Mouse (Mus musculus): ENCODE measurements at regions not wholly inside any gene's neighbourhood (a gene's known extent, or its start where the extent isn't known, plus 50 kb on each side); places are given as distances from the start of the nearest gene placed in this dataset.
A peak's percentile ranks its signal among the peaks of the same experiment; 100 is the strongest.

- Histone ChIP-seq H3K4me2 (no peak overlapping the region), H3K9me3 (no peaks in the 10 kb centered on the region), H3K36me3 (replicated peaks) (no peaks in the 10 kb centered on the region), H3K27ac (no peak overlapping the region), H3K4me3 (no peak overlapping the region), H3K27me3 (replicated peaks) (no peaks in the 10 kb centered on the region), H3K9ac (no peak overlapping the region), H3K4me1 (no peaks in the 10 kb centered on the region)
- ATAC-seq (replicated peaks): no peak
- 65% methylated on average over 5 of the region's 5 CpGs for WGBS
Observed at GRCm38 (mm10) chr3:22948168-22948768, 871.8 kb downstream of the Tbl1xr1 start.

DNA sequence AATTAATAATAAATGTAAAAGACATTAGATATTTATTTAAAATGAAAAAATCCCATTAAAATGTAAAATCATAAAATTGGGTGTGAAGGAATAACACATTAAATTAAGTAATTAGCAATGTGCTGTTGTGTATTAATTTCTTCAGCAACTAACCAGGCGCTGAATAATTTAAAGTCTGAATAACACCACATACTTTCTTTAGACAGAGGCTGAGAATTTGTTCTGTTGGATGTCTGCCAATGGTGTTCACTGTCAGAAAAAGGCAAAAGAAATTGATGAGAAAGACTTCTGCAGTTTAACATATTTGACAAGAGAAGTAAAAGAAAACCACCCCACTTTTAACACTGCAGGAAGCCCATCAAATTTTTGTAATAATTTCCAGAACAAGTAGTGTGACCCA lies 881.0 kb downstream of the Tbl1xr1 start:
- H3K27me3 ChIP-seq (replicated peaks): no peaks in the 10 kb centered on the region
- no peaks in the 10 kb centered on the region for H3K36me3 ChIP-seq (replicated peaks)
- no peak for ATAC-seq (replicated peaks)
- no peaks in the 10 kb centered on the region for H3K9me3 ChIP-seq
- 65% methylated on average over 1 of the region's 1 CpGs for WGBS
- no peak overlapping the region for H3K4me3 ChIP-seq
- H3K4me2 ChIP-seq: no peak overlapping the region
- no peak overlapping the region for H3K9ac ChIP-seq
- no peaks in the 10 kb centered on the region for H3K4me1 ChIP-seq
- H3K27ac ChIP-seq: no peak overlapping the region

GRCm38 (mm10) chr3:22972681-22973080 lies 896.2 kb downstream of the Tbl1xr1 start:
- no peak for ATAC-seq (replicated peaks)
- Histone ChIP-seq H3K9me3 (no peaks in the 10 kb centered on the region), H3K9ac (no peak overlapping the region), H3K4me1 (no peaks in the 10 kb centered on the region), H3K27ac (no peak overlapping the region), H3K4me2 (no peak overlapping the region), H3K36me3 (replicated peaks) (no peaks in the 10 kb centered on the region), H3K27me3 (replicated peaks) (no peaks in the 10 kb centered on the region), H3K4me3 (no peak overlapping the region)
- WGBS: 100% methylated on average over 1 of the region's 1 CpGs

- ATAC-seq (replicated peaks): no peak
- H3K4me1 ChIP-seq: no peaks in the 10 kb centered on the region
- H3K4me2 ChIP-seq: no peak overlapping the region
- H3K27me3 ChIP-seq (replicated peaks): no peaks in the 10 kb centered on the region
- 86% methylated on average over 1 of the region's 1 CpGs for WGBS
- no peak overlapping the region for H3K27ac ChIP-seq
- no peaks in the 10 kb centered on the region for H3K36me3 ChIP-seq (replicated peaks)
- no peaks in the 10 kb centered on the region for H3K9me3 ChIP-seq
- H3K9ac ChIP-seq: no peak overlapping the region
- no peak overlapping the region for H3K4me3 ChIP-seq
Observed at GRCm38 (mm10) chr3:22976801-22977200, 900.3 kb downstream of the Tbl1xr1 start.

DNA sequence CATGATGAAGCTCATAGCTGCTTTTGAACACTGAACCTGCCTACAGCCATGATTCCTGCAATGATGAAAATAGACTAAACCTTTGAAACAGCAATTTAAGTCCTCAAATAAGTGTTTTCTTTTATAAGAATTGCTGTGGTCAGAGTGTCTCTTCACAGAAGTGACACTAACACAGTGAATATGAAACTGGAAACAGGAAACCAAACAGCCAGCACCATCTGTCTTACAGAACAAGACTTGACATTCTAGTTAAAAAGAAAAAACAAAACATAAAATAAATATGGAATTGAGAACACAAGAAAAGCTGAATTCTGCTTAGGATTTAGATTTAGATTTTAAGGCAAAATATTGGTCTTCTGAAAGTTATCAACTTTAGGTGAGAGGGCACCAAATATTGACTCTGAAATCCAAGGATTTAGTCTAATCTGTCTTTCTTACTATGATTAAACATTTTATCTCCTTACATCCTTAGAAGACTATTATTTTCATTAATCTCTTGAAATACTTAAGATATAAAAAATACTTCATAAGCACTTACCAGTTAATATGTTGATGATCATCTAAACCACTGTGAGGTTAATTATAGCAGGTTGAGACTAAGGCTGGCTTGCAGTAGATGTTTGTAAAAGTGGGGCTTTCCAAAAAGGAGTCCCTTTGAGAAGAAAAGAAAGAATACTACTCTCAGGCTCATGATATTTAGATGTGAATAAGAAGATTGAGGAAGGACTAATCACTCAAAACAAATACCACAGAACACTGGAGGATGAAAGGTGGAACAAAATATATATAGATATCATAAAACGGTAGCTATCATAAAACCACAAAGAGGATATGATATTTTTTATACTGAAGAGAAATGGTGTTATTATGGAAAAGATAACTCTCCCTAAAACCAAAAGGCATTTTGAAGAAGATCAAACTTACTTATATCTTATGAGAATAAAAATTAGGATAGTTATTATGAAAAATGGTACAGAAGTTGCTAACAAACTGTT lies 903.7 kb downstream of the Tbl1xr1 start:
- no peak overlapping the region for H3K27ac ChIP-seq
- no peaks in the 10 kb centered on the region for H3K36me3 ChIP-seq (replicated peaks)
- no peak for ATAC-seq (replicated peaks)
- H3K27me3 ChIP-seq (replicated peaks): no peaks in the 10 kb centered on the region
- 89% methylated on average over 1 of the region's 1 CpGs for WGBS
- H3K9ac ChIP-seq: no peak overlapping the region
- no peak overlapping the region for H3K4me3 ChIP-seq
- no peak overlapping the region for H3K4me2 ChIP-seq
- no peaks in the 10 kb centered on the region for H3K9me3 ChIP-seq
- no peaks in the 10 kb centered on the region for H3K4me1 ChIP-seq

GRCm38 (mm10) chr3:22982430-22982829 lies 906.0 kb downstream of the Tbl1xr1 start:
- no peak for ATAC-seq (replicated peaks)
- no peaks in the 10 kb centered on the region for H3K4me1 ChIP-seq
- no peak overlapping the region for H3K4me2 ChIP-seq
- no peak overlapping the region for H3K4me3 ChIP-seq
- H3K9me3 ChIP-seq: no peaks in the 10 kb centered on the region
- no peaks in the 10 kb centered on the region for H3K27me3 ChIP-seq (replicated peaks)
- no peak overlapping the region for H3K27ac ChIP-seq
- no peak overlapping the region for H3K9ac ChIP-seq
- no peaks in the 10 kb centered on the region for H3K36me3 ChIP-seq (replicated peaks)

DNA sequence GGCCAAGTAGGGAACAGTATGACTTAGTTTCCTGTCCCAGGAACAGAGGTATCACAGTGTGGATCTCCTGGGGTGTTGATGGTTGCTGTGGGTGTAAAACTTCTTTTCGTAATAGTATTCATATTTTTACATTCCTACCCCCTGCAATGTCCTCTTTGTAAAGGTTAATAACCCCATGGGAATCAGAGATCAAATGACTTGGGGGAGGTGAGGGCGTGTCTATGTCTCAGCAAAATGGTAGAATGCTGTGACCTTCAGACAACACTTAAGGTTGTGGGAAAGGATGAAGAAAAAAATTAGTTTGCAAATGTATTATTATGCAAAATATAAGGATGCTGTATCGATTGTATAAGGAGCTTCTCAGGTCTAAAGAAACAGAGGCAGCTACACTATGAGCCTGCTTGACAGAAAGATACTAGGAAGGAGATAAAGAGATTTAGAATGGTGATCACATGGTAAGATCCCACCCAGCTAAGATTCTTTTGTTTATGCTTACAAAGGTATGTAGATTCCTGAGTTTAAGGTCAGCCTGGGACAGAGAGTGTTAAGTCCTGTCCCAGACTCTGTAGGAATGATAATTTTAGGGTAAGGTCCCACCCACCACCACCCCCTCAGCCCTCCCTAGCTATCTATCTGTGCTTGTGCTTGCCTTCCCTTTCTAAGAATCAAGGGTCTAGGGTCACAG lies 913.8 kb downstream of the Tbl1xr1 start:
- H3K27me3 ChIP-seq (replicated peaks): no peaks in the 10 kb centered on the region
- H3K4me3 ChIP-seq: no peak overlapping the region
- H3K36me3 ChIP-seq (replicated peaks): no peaks in the 10 kb centered on the region
- no peak overlapping the region for H3K4me2 ChIP-seq
- H3K9ac ChIP-seq: no peak overlapping the region
- no peaks in the 10 kb centered on the region for H3K9me3 ChIP-seq
- no peak for ATAC-seq (replicated peaks)
- 78% methylated on average over 3 of the region's 3 CpGs for WGBS
- H3K4me1 ChIP-seq: no peaks in the 10 kb centered on the region
- no peak overlapping the region for H3K27ac ChIP-seq

DNA sequence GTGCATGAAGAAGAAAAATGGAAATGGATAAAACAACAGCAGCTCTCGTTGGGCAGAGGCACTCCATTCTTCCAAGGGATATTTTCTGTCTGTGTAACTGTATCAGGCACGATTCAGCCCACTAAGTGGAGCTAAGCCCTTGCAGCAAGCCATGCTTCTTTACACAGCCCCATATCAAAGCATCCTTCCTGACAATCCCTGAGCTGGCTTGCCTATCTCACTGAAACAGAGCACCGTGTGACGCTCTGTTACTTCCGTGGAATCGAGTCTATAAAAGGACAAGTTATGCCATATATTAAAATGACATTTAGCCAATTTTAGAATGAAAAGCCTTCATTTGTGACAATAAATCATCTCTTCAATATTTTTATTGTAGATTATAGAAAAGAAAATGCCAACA lies 918.8 kb downstream of the Tbl1xr1 start:
- Histone ChIP-seq H3K9me3 (no peaks in the 10 kb centered on the region), H3K4me1 (no peaks in the 10 kb centered on the region), H3K9ac (no peak overlapping the region), H3K36me3 (replicated peaks) (no peaks in the 10 kb centered on the region), H3K4me2 (no peak overlapping the region), H3K4me3 (no peak overlapping the region), H3K27me3 (replicated peaks) (no peaks in the 10 kb centered on the region), H3K27ac (no peak overlapping the region)
- ATAC-seq (replicated peaks): no peak
- WGBS: 62% methylated on average over 6 of the region's 6 CpGs

GRCm38 (mm10) chr3:22995833-22996232 lies 919.4 kb downstream of the Tbl1xr1 start:
- H3K27ac ChIP-seq: no peak overlapping the region
- H3K4me2 ChIP-seq: no peak overlapping the region
- no peaks in the 10 kb centered on the region for H3K9me3 ChIP-seq
- H3K9ac ChIP-seq: no peak overlapping the region
- WGBS: 77% methylated on average over 5 of the region's 5 CpGs
- H3K36me3 ChIP-seq (replicated peaks): no peaks in the 10 kb centered on the region
- H3K4me3 ChIP-seq: no peak overlapping the region
- no peaks in the 10 kb centered on the region for H3K27me3 ChIP-seq (replicated peaks)
- no peak for ATAC-seq (replicated peaks)
- no peaks in the 10 kb centered on the region for H3K4me1 ChIP-seq

GRCm38 (mm10) chr3:23001071-23001470 lies 924.6 kb downstream of the Tbl1xr1 start:
- ATAC-seq (replicated peaks): no peak
- 77% methylated on average over 3 of the region's 3 CpGs for WGBS
- H3K4me2 ChIP-seq: no peak overlapping the region
- H3K4me1 ChIP-seq: no peaks in the 10 kb centered on the region
- no peaks in the 10 kb centered on the region for H3K36me3 ChIP-seq (replicated peaks)
- no peak overlapping the region for H3K4me3 ChIP-seq
- H3K27me3 ChIP-seq (replicated peaks): no peaks in the 10 kb centered on the region
- no peak overlapping the region for H3K9ac ChIP-seq
- no peak overlapping the region for H3K27ac ChIP-seq
- no peaks in the 10 kb centered on the region for H3K9me3 ChIP-seq

DNA sequence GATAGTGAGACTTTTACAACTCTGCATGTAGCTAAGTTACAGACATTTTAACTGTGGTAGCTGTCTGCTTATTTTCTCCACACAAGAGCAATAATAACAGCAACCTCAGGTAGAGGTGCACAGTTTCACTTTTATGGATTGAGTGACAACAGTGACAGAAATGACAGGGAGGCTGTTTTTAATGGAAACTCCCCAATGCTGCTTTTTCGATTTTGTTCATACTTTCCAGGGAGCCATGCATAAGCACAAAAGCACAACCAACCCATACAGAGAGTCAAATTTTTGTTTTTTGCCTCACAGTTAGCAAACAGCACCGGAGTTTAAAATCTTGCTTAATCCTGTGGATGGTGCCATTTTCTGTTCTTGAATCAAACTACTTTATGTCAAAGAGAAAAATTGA lies 955.6 kb downstream of the Tbl1xr1 start:
- H3K27me3 ChIP-seq (replicated peaks): no peaks in the 10 kb centered on the region
- no peaks in the 10 kb centered on the region for H3K36me3 ChIP-seq (replicated peaks)
- no peak for ATAC-seq (replicated peaks)
- no peak overlapping the region for H3K9ac ChIP-seq
- H3K27ac ChIP-seq: no peak overlapping the region
- no peaks in the 10 kb centered on the region for H3K9me3 ChIP-seq
- H3K4me2 ChIP-seq: no peak overlapping the region
- H3K4me1 ChIP-seq: no peaks in the 10 kb centered on the region
- no peak overlapping the region for H3K4me3 ChIP-seq
- 85% methylated on average over 2 of the region's 2 CpGs for WGBS

DNA sequence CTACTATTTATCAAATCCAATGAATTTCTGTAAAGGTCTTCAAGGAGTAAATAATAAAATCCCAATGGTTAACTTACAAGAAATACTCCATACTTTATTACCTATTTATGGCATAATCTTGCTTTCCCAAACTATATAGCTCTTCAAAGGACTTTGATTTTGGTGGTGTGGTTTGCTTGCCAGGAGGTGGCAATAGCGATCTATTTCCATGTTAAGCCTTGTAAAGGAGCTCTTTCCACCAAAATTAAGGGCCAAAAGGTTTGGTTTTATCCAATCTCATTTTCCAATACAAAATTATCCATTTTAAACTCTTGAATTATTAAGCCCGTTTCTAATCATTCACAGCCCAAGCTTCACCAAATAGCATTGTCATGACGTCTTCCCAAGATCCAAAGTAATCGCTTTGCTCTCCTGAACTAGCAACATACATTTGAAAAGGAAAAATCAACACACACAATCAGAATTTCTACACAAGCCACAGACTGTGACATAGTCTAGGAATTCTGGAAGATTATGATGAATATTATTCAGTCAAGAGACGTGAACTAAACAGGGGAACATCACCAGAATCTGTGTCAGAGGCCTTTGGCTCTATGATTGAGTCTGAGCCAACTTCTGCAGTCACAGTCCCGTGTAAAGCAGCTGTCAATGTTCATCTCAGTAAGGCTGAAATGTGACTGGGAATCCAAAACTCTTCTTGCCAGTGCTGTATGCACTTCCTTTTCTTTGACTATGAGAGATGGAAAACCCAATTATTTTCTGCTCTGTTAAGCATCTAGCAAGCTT lies 986.9 kb downstream of the Tbl1xr1 start:
- no peaks in the 10 kb centered on the region for H3K9me3 ChIP-seq

More for the DNA sequence above, 986.9 kb downstream of the Tbl1xr1 start:
- Histone ChIP-seq H3K27ac (peak overlapping the region; percentile 12; the same call in 1 of the 2 replicates), H3K27me3 (replicated peaks) (no peaks in the 10 kb centered on the region), H3K36me3 (replicated peaks) (no peaks in the 10 kb centered on the region), H3K9ac (no peak overlapping the region), H3K4me3 (no peak overlapping the region), H3K4me2 (no peak overlapping the region), H3K4me1 (no peaks in the 10 kb centered on the region)
- 64% methylated on average over 6 of the region's 6 CpGs for WGBS
- ATAC-seq (replicated peaks): no peak
